Mouse (Mus musculus): ENCODE results near the gene Mpc1. TPM values are rescaled to one million over a fixed set of nuclear protein-coding genes. Genes with fewer than 3 reads are reported as not detected.

The Mpc1 gene
- polyA plus RNA-seq (2016; fragmentation: Nextera tagmentation; extraction: Ambion mirVana) = 106 and 119 TPM in 2 replicates

DNA sequence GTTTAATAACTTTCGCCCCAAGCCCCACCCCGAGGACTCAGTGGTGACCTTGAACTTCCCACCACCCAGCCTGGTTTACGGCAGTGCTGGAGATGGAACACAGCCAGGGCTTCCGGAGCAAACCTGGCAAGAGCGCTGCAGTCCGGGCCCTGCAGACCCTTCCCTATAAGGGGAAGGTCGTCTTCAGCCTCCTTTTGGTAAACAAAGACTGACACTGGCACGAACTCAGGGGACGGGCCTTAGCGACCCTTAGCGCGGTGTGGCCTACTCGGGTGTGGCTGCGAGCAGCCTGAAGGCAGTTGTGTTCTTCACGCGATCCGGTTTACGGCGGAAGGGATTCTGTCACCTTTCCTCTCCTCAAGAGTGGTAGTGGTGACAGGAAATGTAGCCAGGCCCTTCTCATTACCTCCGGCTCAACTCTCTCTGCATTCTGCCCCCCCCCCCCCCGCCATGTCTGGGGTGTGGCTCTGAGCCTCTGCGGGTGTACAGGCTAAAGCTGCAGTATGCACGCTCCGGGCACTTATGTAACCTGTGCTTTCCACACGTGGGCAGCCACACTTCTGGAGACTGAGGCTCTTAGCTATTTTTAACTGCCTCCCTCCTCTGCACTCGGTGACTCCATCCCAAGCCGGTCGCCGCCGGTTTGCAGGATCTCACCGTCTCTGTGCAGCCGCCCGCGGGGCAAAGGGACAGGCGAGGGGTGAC is at the start of gene Mpc1:
Gene Mpc1, plus strand, starts transcription at position 84 of the 705 bp plus-strand sequence.
- Histone ChIP-seq H3K9ac (replicated peaks) (peak within 1 kb of the TSS; percentile 79), H3K9me3 (no peaks in the 10 kb centered on the region), H3K4me3 (replicated peaks) (peak within 1 kb of the TSS; percentile 83), H3K4me2 (peak within 1 kb of the TSS; percentile 100), H3K27ac (peak within 1 kb of the TSS; percentile 94), H3K27me3 (peaks cover 5% of the 10 kb centered on the region; the same call in 1 of the 2 replicates), H3K4me1 (replicated peaks) (peaks cover 16% of the 10 kb centered on the region), H3K36me3 (no peaks in the 10 kb centered on the region)
- peak; percentile 77 for ATAC-seq (ENCODE audit: insufficient number of reproducible peaks, insufficient read depth, low FRiP score, low TSS enrichment, low read depth)
- 1% methylated on average over 35 of the region's 35 CpGs for WGBS

DNA sequence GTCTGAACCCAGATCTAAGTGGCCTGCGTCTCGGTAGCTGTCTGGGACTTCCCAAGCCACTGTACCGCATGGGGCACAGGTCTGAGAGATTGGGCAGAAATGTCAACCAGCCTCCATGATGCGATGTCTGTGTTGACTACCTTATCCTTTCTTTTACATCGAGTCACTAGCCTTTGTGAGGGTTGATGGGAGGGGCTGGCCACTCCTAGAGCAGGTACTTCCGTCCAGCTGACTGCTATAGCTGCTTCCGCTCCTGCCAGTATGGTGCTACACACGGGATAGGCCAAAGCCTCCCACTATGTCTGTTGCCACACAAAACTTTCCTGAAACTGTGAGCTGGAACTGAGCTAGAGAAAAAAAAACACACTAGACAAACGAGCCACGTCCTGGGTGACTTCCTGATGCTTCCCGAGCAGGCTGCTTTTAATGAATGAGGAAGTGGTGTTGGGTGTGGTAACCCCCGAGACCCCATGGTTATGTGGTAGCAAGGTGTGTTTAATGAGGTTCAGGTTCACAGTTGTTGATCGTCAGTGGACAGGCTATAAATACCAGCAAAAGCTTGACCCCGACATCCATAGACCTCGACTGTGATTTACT is 49.0 kb upstream of the Mpc1 start:
- no peaks in the 10 kb centered on the region for H3K4me1 ChIP-seq (replicated peaks)
- H3K4me3 ChIP-seq (replicated peaks) = no peak overlapping the region
- no peaks in the 10 kb centered on the region for H3K9me3 ChIP-seq
- H3K36me3 ChIP-seq = no peaks in the 10 kb centered on the region
- no peak overlapping the region for H3K9ac ChIP-seq (replicated peaks)
- H3K27me3 ChIP-seq = peaks cover 3% of the 10 kb centered on the region; the same call in 1 of the 2 replicates
- ATAC-seq (ENCODE audit: insufficient number of reproducible peaks, insufficient read depth, low FRiP score, low TSS enrichment, low read depth) = no peak
- no peak overlapping the region for H3K27ac ChIP-seq
- WGBS = 54% methylated on average over 15 of the region's 15 CpGs
- no peak overlapping the region for H3K4me2 ChIP-seq

DNA sequence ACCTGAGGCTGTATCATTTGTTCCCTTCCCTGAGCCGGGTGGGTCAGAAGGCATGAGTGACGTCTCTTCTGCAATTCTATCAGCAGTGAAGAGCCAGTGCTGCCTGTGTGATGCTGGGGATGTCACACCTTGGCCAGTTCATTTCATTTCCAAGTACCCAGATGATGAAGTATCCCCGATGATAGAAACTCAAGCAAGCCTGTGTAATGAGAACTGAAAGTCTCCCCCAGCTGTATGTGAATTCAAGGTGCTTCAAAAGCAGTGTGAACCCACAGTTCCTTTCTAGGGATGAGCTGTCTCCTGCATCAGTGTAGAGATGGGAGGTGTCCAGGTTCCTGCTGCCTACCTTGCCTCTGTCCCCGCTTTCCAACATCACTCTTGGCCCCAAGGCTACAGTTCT is 48.2 kb upstream of the Mpc1 start:
- Histone ChIP-seq H3K27me3 (peaks cover 3% of the 10 kb centered on the region; the same call in 1 of the 2 replicates), H3K4me3 (replicated peaks) (no peak overlapping the region), H3K9ac (replicated peaks) (no peak overlapping the region), H3K4me1 (replicated peaks) (no peaks in the 10 kb centered on the region), H3K27ac (no peak overlapping the region), H3K36me3 (no peaks in the 10 kb centered on the region), H3K9me3 (no peaks in the 10 kb centered on the region), H3K4me2 (no peak overlapping the region)
- no peak for ATAC-seq (ENCODE audit: insufficient number of reproducible peaks, insufficient read depth, low FRiP score, low TSS enrichment, low read depth)
- WGBS = 85% methylated on average over 4 of the region's 4 CpGs

DNA sequence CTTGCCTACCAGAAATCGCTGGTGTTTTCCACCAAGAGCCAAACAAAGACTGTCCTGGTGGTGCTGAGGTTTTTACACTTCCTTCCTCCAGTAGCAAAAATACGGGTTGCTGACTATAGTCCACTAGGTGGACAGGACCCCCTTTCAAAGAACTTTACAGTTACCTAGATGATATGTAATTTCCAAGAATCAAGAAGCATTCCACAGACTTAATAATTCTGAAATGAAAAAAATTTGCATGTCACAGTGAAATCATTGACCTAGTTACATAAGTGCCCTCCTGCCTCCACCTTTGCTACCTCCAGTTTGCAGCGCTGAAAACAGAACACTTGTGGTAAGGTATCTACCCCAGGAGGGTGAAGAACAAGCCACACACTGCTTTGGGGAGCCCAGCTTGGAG is 47.0 kb upstream of the Mpc1 start, which contains the start of gene Ccr6:
Gene Ccr6, plus strand, starts transcription at position 301 of the 400 bp plus-strand sequence.
- peaks cover 3% of the 10 kb centered on the region; the same call in 1 of the 2 replicates for H3K27me3 ChIP-seq
- H3K36me3 ChIP-seq = no peaks in the 10 kb centered on the region
- no peak for ATAC-seq (ENCODE audit: insufficient number of reproducible peaks, insufficient read depth, low FRiP score, low TSS enrichment, low read depth)
- H3K4me1 ChIP-seq (replicated peaks) = no peaks in the 10 kb centered on the region
- H3K9me3 ChIP-seq = no peaks in the 10 kb centered on the region
- H3K4me2 ChIP-seq = no peak within 1 kb of the TSS
- H3K4me3 ChIP-seq (replicated peaks) = no peak within 1 kb of the TSS
- WGBS = 80% methylated on average over 3 of the region's 3 CpGs
- H3K9ac ChIP-seq (replicated peaks) = no peak within 1 kb of the TSS
- H3K27ac ChIP-seq = no peak within 1 kb of the TSS

DNA sequence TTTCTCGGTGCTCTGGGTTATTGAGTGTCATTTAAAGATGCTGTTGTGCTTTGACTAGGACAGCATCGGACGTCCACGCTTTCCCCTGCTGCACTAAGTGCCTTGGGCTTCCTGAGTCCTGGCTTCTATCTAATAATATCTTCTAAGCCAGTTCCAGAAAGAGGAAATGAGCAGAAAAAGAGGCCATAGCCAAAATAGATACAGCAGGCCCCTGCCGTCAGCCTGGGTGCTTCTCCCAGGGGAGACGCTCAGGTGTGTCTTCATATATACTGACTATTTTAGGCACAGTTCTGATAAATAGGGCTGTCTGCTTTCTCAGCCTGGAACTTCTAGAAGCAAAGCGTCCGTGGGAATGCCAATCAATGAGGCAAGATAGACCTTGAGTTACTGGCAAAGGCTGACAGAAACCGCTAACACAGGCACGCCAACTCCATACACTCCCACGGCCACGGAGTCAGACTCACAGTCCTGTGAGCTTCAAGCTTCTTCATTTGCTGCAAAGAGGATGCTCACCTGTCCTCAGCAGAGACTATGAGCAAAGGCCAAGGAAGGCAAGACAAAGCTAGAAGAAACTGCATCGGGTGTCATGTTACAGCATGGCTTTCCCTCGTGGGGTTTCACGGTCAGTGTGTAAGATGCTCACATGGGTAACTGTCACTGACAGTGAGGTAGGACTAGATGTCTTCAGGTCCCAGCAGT is 44.5 kb upstream of the Mpc1 start:
- no peak overlapping the region for H3K9ac ChIP-seq (replicated peaks)
- H3K4me2 ChIP-seq = no peak overlapping the region
- no peak overlapping the region for H3K27ac ChIP-seq
- peaks cover 3% of the 10 kb centered on the region; the same call in 1 of the 2 replicates for H3K27me3 ChIP-seq
- H3K4me1 ChIP-seq (replicated peaks) = no peaks in the 10 kb centered on the region
- H3K4me3 ChIP-seq (replicated peaks) = no peak overlapping the region
- WGBS = 76% methylated on average over 15 of the region's 15 CpGs
- no peak for ATAC-seq (ENCODE audit: insufficient number of reproducible peaks, insufficient read depth, low FRiP score, low TSS enrichment, low read depth)
- no peaks in the 10 kb centered on the region for H3K36me3 ChIP-seq
- no peaks in the 10 kb centered on the region for H3K9me3 ChIP-seq

- H3K27ac ChIP-seq = no peak overlapping the region
- no peaks in the 10 kb centered on the region for H3K36me3 ChIP-seq
- H3K9me3 ChIP-seq = no peaks in the 10 kb centered on the region
- WGBS = 84% methylated on average over 3 of the region's 3 CpGs
- H3K4me1 ChIP-seq (replicated peaks) = 0 out of 2 replicates have a peak, but pooled peaks cover 3% of the 10 kb centered on the region
- peaks cover 7% of the 10 kb centered on the region for H3K27me3 ChIP-seq
- no peak overlapping the region for H3K4me3 ChIP-seq (replicated peaks)
- no peak for ATAC-seq (ENCODE audit: insufficient number of reproducible peaks, insufficient read depth, low FRiP score, low TSS enrichment, low read depth)
- H3K9ac ChIP-seq (replicated peaks) = no peak overlapping the region
- no peak overlapping the region for H3K4me2 ChIP-seq
Measured at GRCm38 (mm10) chr17:8239561-8239960, 43.1 kb upstream of the Mpc1 start.

DNA sequence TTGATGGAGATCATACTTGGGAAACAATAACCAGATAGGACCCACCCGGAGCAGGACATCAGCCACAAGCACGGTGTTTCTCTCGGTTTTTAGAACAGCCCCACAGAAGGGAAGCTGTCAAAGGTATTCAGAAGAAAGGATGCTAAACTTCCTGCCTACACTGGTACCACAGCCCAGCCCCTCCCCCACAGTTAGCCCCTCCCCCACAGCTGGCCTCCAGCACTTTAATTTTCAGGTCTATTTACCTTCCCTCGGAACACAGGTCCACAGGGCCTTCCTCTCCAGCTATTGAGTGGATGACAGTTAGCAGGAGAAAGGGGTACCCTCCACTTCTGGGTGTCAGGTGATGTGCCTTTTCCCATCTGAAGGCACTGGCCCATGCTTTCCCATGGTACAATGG is 42.2 kb upstream of the Mpc1 start:
- Histone ChIP-seq H3K9ac (replicated peaks) (no peak overlapping the region), H3K27me3 (peaks cover 7% of the 10 kb centered on the region), H3K27ac (no peak overlapping the region), H3K4me2 (no peak overlapping the region), H3K4me3 (replicated peaks) (no peak overlapping the region), H3K36me3 (no peaks in the 10 kb centered on the region), H3K4me1 (replicated peaks) (0 out of 2 replicates have a peak, but pooled peaks cover 3% of the 10 kb centered on the region), H3K9me3 (no peaks in the 10 kb centered on the region)
- no peak for ATAC-seq (ENCODE audit: insufficient number of reproducible peaks, insufficient read depth, low FRiP score, low TSS enrichment, low read depth)
- 71% methylated on average over 4 of the region's 4 CpGs for WGBS

GRCm38 (mm10) chr17:8241645-8242044 is 41.1 kb upstream of the Mpc1 start:
- Histone ChIP-seq H3K9ac (replicated peaks) (no peak overlapping the region), H3K9me3 (no peaks in the 10 kb centered on the region), H3K36me3 (no peaks in the 10 kb centered on the region), H3K4me2 (no peak overlapping the region), H3K27ac (no peak overlapping the region), H3K4me1 (replicated peaks) (peaks cover 8% of the 10 kb centered on the region; the same call in 1 of the 2 replicates), H3K27me3 (peaks cover 7% of the 10 kb centered on the region), H3K4me3 (replicated peaks) (no peak overlapping the region)
- no peak for ATAC-seq (ENCODE audit: insufficient number of reproducible peaks, insufficient read depth, low FRiP score, low TSS enrichment, low read depth)
- WGBS = 71% methylated on average over 12 of the region's 12 CpGs

- Histone ChIP-seq H3K4me2 (no peak overlapping the region), H3K4me1 (replicated peaks) (peaks cover 8% of the 10 kb centered on the region; the same call in 1 of the 2 replicates), H3K9me3 (no peaks in the 10 kb centered on the region), H3K4me3 (replicated peaks) (no peak overlapping the region), H3K27ac (no peak overlapping the region), H3K27me3 (peaks cover 5% of the 10 kb centered on the region), H3K9ac (replicated peaks) (no peak overlapping the region), H3K36me3 (no peaks in the 10 kb centered on the region)
- 91% methylated on average over 11 of the region's 11 CpGs for WGBS
- ATAC-seq (ENCODE audit: insufficient number of reproducible peaks, insufficient read depth, low FRiP score, low TSS enrichment, low read depth) = no peak
Measured at GRCm38 (mm10) chr17:8242186-8242585, 40.5 kb upstream of the Mpc1 start.

DNA sequence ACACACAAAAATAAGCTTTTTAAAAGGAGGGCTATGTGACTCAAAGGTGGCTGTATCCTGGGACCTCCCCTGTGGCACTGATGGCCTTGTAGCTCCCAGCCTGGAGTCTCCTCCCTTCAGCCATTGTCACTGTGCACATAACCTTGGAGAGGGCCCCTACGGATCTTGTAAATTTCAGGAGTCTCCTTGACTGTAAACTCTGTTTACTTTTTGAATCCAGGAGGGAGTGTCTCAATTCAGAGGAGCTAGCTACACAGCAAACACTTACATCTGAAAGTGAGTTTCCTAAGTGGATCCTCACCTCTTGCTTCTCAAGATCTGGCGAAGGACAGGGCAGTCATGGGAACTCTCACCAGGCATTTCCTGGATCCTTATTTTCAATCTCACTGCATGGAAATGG is 38.6 kb upstream of the Mpc1 start:
- Histone ChIP-seq H3K27me3 (peaks cover 9% of the 10 kb centered on the region), H3K36me3 (no peaks in the 10 kb centered on the region), H3K4me1 (replicated peaks) (peaks cover 8% of the 10 kb centered on the region; the same call in 1 of the 2 replicates), H3K27ac (no peak overlapping the region), H3K4me2 (no peak overlapping the region), H3K9me3 (no peaks in the 10 kb centered on the region), H3K9ac (replicated peaks) (no peak overlapping the region), H3K4me3 (replicated peaks) (no peak overlapping the region)
- ATAC-seq (ENCODE audit: insufficient number of reproducible peaks, insufficient read depth, low FRiP score, low TSS enrichment, low read depth) = no peak
- WGBS = 84% methylated on average over 2 of the region's 2 CpGs

DNA sequence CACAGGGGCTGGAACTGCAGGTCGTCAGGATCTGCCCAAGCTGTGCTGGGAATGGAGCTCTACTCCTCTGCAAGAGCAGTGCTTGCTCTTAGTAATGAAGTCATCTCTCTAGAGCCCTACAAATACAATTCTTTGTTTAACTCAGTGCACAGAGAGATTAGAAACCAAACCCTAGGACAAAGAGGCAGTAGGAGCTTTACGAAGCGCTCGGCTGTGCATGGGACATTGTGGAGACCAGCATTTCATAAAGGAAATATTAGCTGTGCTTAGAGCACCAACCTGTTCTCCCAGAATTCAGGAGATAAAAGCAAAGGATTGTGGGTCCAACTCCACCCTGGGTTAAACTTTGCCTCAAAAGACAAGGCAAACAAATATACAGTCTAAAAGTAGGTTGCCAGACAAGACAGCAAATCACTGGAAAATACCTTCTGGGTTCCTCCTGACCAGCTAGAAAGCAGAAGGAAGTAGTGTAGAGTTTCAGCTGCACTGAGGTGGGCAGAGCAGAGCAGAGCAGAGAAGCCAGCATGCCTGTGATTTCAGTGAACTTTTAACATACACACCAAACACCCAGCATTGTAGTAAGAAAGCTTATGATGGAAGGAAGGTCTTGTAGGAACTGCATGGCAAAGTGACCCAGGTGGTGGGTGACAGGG is 36.5 kb upstream of the Mpc1 start:
- Histone ChIP-seq H3K9ac (replicated peaks) (no peak overlapping the region), H3K27ac (no peak overlapping the region), H3K4me1 (replicated peaks) (peaks cover 8% of the 10 kb centered on the region; the same call in 1 of the 2 replicates), H3K4me2 (no peak overlapping the region), H3K27me3 (peaks cover 22% of the 10 kb centered on the region), H3K9me3 (no peaks in the 10 kb centered on the region), H3K4me3 (replicated peaks) (no peak overlapping the region), H3K36me3 (no peaks in the 10 kb centered on the region)
- WGBS = 83% methylated on average over 4 of the region's 4 CpGs
- no peak for ATAC-seq (ENCODE audit: insufficient number of reproducible peaks, insufficient read depth, low FRiP score, low TSS enrichment, low read depth)

Data from limb, embryonic 12.5 days (tissue).